Mouse (Mus musculus) thymus, adult 2 months (tissue): Measurements from ENCODE around the gene Tbx3. TPM values are rescaled to one million over a fixed set of nuclear protein-coding genes. Genes with fewer than 3 reads are reported as not detected.

Experiments
- DNase-seq: peaks from one replicate; pipeline ENCODE4 v3.0.0; 2021
- H3K27ac ChIP-seq: fragments of 200-500 bp; 2 replicates; pipeline ENCODE4 v1.5.1; 2012; ENCODE audit warnings: low read length, control low read depth; ENCODE audit not compliant: control insufficient read depth, insufficient read depth
- H3K27me3 ChIP-seq: fragments of 200-500 bp; 2 replicates; pipeline ENCODE4 v1.6.1; 2012; ENCODE audit warnings: mild to moderate bottlenecking, low read length, moderate library complexity, mixed read lengths; ENCODE audit not compliant: control insufficient read depth, insufficient read depth
- H3K36me3 ChIP-seq: fragments of 200-500 bp; 2 replicates; pipeline ENCODE4 v1.6.1; 2012; ENCODE audit warnings: mild to moderate bottlenecking, low read length, moderate library complexity; ENCODE audit not compliant: control insufficient read depth, insufficient read depth
- H3K4me1 ChIP-seq: fragments of 200-500 bp; replicated peaks from 2 replicates; pipeline ENCODE4 v1.6.1; 2012; ENCODE audit warnings: low read length; ENCODE audit not compliant: control insufficient read depth, insufficient read depth
- H3K4me3 ChIP-seq: fragments of 200-500 bp; 2 replicates; pipeline ENCODE4 v1.5.1; 2012; ENCODE audit warnings: mild to moderate bottlenecking, low read length, control low read depth, moderate library complexity; ENCODE audit not compliant: control insufficient read depth, insufficient read depth
- CTCF ChIP-seq: fragments of 200-500 bp; IDR thresholded peaks from 2 replicates; pipeline ENCODE4 v1.5.1; 2012; ENCODE audit warnings: mild to moderate bottlenecking, control low read depth, low read length, moderate library complexity, borderline replicate concordance; ENCODE audit not compliant: control insufficient read depth, poor library complexity, insufficient read depth; ENCODE audit errors: extremely low read depth
- POLR2A ChIP-seq: fragments of 200-500 bp; IDR thresholded peaks from 2 replicates; pipeline ENCODE4 v1.6.1; 2012; ENCODE audit warnings: mild to moderate bottlenecking, low read length, control low read depth, moderate library complexity; ENCODE audit not compliant: control insufficient read depth, poor library complexity, insufficient read depth; ENCODE audit errors: extremely low read depth
- WGBS: fragments of 180-500 bp; shearing (Covaris S2); methylation state at CpG from one replicate; pipeline ENCODE4 v1.1.7; 2018; 5-methylcytosine and 5-hydroxymethylcytosine counted together
- polyA plus RNA-seq: library from polyadenylated mRNA; depleted of rRNA; stranded (reverse); fragments of >200 nt; gene quantifications from 2 replicates; pipeline ENCODE4 v1.2.3, GENCODE M21; 2012

Tbx3 gene
- polyA plus RNA-seq, 1 experiment = 2.1 TPM

GRCm38 (mm10) chr5:119686199-119686964 is 15.9 kb downstream of the Tbx3 start:
- no peaks in the 10 kb centered on the region for H3K4me1 ChIP-seq
- no peak overlapping the region for H3K4me3 ChIP-seq
- H3K27ac ChIP-seq = no peak overlapping the region
- 7% methylated on average over 29 of the region's 30 CpGs for WGBS
- no peak for TF ChIP-seq CTCF
- TF ChIP-seq POLR2A = no peak
- H3K36me3 ChIP-seq = no peaks in the 10 kb centered on the region
- no peak for DNase-seq
- peaks cover 24% of the 10 kb centered on the region for H3K27me3 ChIP-seq

- 13% methylated on average over 36 of the region's 36 CpGs for WGBS
- no peak for TF ChIP-seq POLR2A
- no peak for TF ChIP-seq CTCF
Observed at GRCm38 (mm10) chr5:119687005-119687855, 16.8 kb downstream of the Tbx3 start.

GRCm38 (mm10) chr5:119687856-119688206 is 17.4 kb downstream of the Tbx3 start:
- H3K27me3 ChIP-seq = peaks cover 16% of the 10 kb centered on the region

More at GRCm38 (mm10) chr5:119687005-119687855, 16.8 kb downstream of the Tbx3 start:
- Histone ChIP-seq H3K27me3 (peaks cover 21% of the 10 kb centered on the region), H3K36me3 (no peaks in the 10 kb centered on the region), H3K4me3 (no peak overlapping the region), H3K4me1 (no peaks in the 10 kb centered on the region), H3K27ac (no peak overlapping the region)
- DNase-seq = no peak

GRCm38 (mm10) chr5:119688306-119688705 is 17.8 kb downstream of the Tbx3 start:
- Histone ChIP-seq H3K4me1 (no peaks in the 10 kb centered on the region), H3K36me3 (no peaks in the 10 kb centered on the region), H3K4me3 (no peak overlapping the region), H3K27me3 (peaks cover 15% of the 10 kb centered on the region), H3K27ac (no peak overlapping the region)
- TF ChIP-seq CTCF (no peak), POLR2A (no peak)
- WGBS = 30% methylated on average over 3 of the region's 3 CpGs
- no peak for DNase-seq

More at GRCm38 (mm10) chr5:119687856-119688206, 17.4 kb downstream of the Tbx3 start:
- Histone ChIP-seq H3K36me3 (no peaks in the 10 kb centered on the region), H3K27ac (no peak overlapping the region), H3K4me1 (no peaks in the 10 kb centered on the region), H3K4me3 (no peak overlapping the region)
- TF ChIP-seq CTCF (no peak), POLR2A (no peak)
- WGBS = 27% methylated on average over 22 of the region's 22 CpGs
- no peak for DNase-seq

- Histone ChIP-seq H3K27ac (no peak overlapping the region), H3K4me1 (no peaks in the 10 kb centered on the region), H3K4me3 (no peak overlapping the region), H3K36me3 (no peaks in the 10 kb centered on the region), H3K27me3 (peaks cover 15% of the 10 kb centered on the region)
- TF ChIP-seq POLR2A (no peak), CTCF (no peak)
- no peak for DNase-seq
- WGBS = 33% methylated on average over 8 of the region's 8 CpGs
Observed at GRCm38 (mm10) chr5:119688914-119689420, 18.5 kb downstream of the Tbx3 start.

- Histone ChIP-seq H3K27me3 (peaks cover 15% of the 10 kb centered on the region), H3K4me3 (no peak overlapping the region), H3K36me3 (no peaks in the 10 kb centered on the region), H3K4me1 (no peaks in the 10 kb centered on the region), H3K27ac (no peak overlapping the region)
- 40% methylated on average over 3 of the region's 3 CpGs for WGBS
- no peak for DNase-seq
- TF ChIP-seq CTCF (no peak), POLR2A (no peak)
Observed at GRCm38 (mm10) chr5:119689501-119689900, 19.0 kb downstream of the Tbx3 start.
